11 mouse cellular contexts compared by ENCODE assay signal in genomic region chr5:139208871-139209684, GRCm38 (mm10). TPM values are rescaled to one million over a fixed set of nuclear protein-coding genes. Genes with fewer than 3 reads are reported as not detected.
A peak's percentile ranks its signal among the peaks of the same experiment; 100 is the strongest.
DNase-seq lines count a peak whose midpoint lies in the region; ATAC-seq and TF ChIP-seq lines count a peak whose summit lies in the region.
"Had no signal": no experiment of that assay in that cellular context is flagged by ENCODE, and none has a peak within 500 bp of the region (broad histone marks: within the 10 kb centered on the region; RNA-seq: fewer than 3 reads in every experiment).

No protein-coding gene starts in this region.

- peak overlapping the region; percentile 44 for H3K4me2 ChIP-seq in myocyte (ENCODE audit: low read depth)
- H3K4me2 ChIP-seq in hindbrain, embryonic 13.5 days, result no peak overlapping the region
- H3K4me2 ChIP-seq: forebrain, embryonic 15.5 days; neural tube, embryonic 15.5 days had no signal

- H3K27me3 ChIP-seq in testis, adult 2 months (ENCODE audit: control insufficient read depth, insufficient read depth, low read length), result no peaks in the 10 kb centered on the region
- H3K27me3 ChIP-seq in myocyte (ENCODE audit: control insufficient read depth, insufficient read depth, insufficient read length), result no peaks in the 10 kb centered on the region
- H3K27me3 ChIP-seq in hindbrain, embryonic 13.5 days, result no peaks in the 10 kb centered on the region
- H3K27me3 ChIP-seq: forebrain, embryonic 15.5 days; neural tube, embryonic 15.5 days had no signal

- no peak for DNase-seq in gastrocnemius, adult 2 months
- no peak for DNase-seq in gastrocnemius, postnatal 10 days
- no peak for DNase-seq in testis, postnatal 14 days (ENCODE audit: low spot score)
- DNase-seq in layer of hippocampus, adult 9-11 months, result no peak
- DNase-seq: lung, postnatal 14 days had no signal

- H3K79me2 ChIP-seq in myocyte (ENCODE audit: control insufficient read depth, insufficient read depth), result peaks cover 92% of the 10 kb centered on the region

- 93% methylated on average over 10 of the region's 10 CpGs for WGBS in hindbrain, embryonic 13.5 days

- no peak overlapping the region for H3ac ChIP-seq in myocyte (ENCODE audit: control insufficient read depth, insufficient read length)

- TF ChIP-seq POLR2A in testis, adult 2 months (IDR thresholded peaks at IDR 0.05; ENCODE audit: control insufficient read depth, low read depth, low read length), result no peak
- no peak for TF ChIP-seq POLR2A in cortical plate, adult 2 months (IDR thresholded peaks at IDR 0.05; ENCODE audit: extremely low read depth, insufficient read depth, low read length)
- no peak for TF ChIP-seq POLR2A in myocyte (IDR thresholded peaks at IDR 0.05; ENCODE audit: insufficient read length, low read depth)

- no peak overlapping the region for H3K27ac ChIP-seq in gastrocnemius, adult 2 months
- no peak overlapping the region for H3K27ac ChIP-seq in testis, adult 2 months (ENCODE audit: control insufficient read depth, insufficient read depth, low read depth, low read length)
- no peak overlapping the region for H3K27ac ChIP-seq in cortical plate, adult 2 months (ENCODE audit: insufficient read depth, low read length)
- no peak overlapping the region for H3K27ac ChIP-seq in hindbrain, embryonic 13.5 days
- H3K27ac ChIP-seq: forebrain, embryonic 15.5 days; neural tube, embryonic 15.5 days had no signal

- H3K4me1 ChIP-seq in testis, adult 2 months (ENCODE audit: control insufficient read depth, insufficient read depth, low read length), result peaks cover 2% of the 10 kb centered on the region; the same call in 1 of the 2 replicates
- H3K4me1 ChIP-seq in cortical plate, adult 2 months (ENCODE audit: control insufficient read depth, insufficient read depth, low read length), result peaks cover 8% of the 10 kb centered on the region
- peaks cover 24% of the 10 kb centered on the region for H3K4me1 ChIP-seq in hindbrain, embryonic 13.5 days (replicated peaks)

- TF ChIP-seq CTCF in gastrocnemius, adult 2 months (IDR thresholded peaks at IDR 0.05), result peak; percentile 36
- TF ChIP-seq CTCF in testis, adult 2 months (IDR thresholded peaks at IDR 0.05; ENCODE audit: control insufficient read depth, insufficient read depth, insufficient replicate concordance, low read depth, low read length), result peak; percentile 35; the same call in 1 of the 2 replicates
- TF ChIP-seq CTCF in cortical plate, adult 2 months (IDR thresholded peaks at IDR 0.05; ENCODE audit: extremely low read depth, insufficient read depth, low read length), result peak; percentile 25

- H3K9ac ChIP-seq in hindbrain, embryonic 13.5 days, result no peak overlapping the region
- H3K9ac ChIP-seq: forebrain, embryonic 15.5 days; neural tube, embryonic 15.5 days had no signal

- peaks cover 3% of the 10 kb centered on the region for H3K36me3 ChIP-seq in testis, adult 2 months (ENCODE audit: control insufficient read depth, insufficient read depth, low read length)
- peaks cover 16% of the 10 kb centered on the region for H3K36me3 ChIP-seq in myocyte (ENCODE audit: control insufficient read depth, insufficient read depth)
- peaks cover 26% of the 10 kb centered on the region for H3K36me3 ChIP-seq in hindbrain, embryonic 13.5 days
- H3K36me3 ChIP-seq: forebrain, embryonic 15.5 days had no signal

- ATAC-seq in hindbrain, embryonic 13.5 days (ENCODE audit: low FRiP score), result no peak
- ATAC-seq: forebrain, embryonic 15.5 days had no signal

- intact Hi-C loops in gastrocnemius, adult 2 months (cut with DNase I), result no loop called here

- no peaks in the 10 kb centered on the region for H3K9me3 ChIP-seq in hindbrain, embryonic 13.5 days
- H3K9me3 ChIP-seq: forebrain, embryonic 15.5 days; neural tube, embryonic 15.5 days had no signal

- no peak overlapping the region for H3K4me3 ChIP-seq in gastrocnemius, adult 2 months
- no peak overlapping the region for H3K4me3 ChIP-seq in testis, adult 2 months (ENCODE audit: control insufficient read depth, low read depth, low read length)
- H3K4me3 ChIP-seq in cortical plate, adult 2 months (ENCODE audit: insufficient read depth, low read length), result no peak overlapping the region
- H3K4me3 ChIP-seq in myocyte, result no peak overlapping the region
- no peak overlapping the region for H3K4me3 ChIP-seq in hindbrain, embryonic 13.5 days
- H3K4me3 ChIP-seq: forebrain, embryonic 15.5 days; neural tube, embryonic 15.5 days had no signal

TF ChIP-seq in myocyte, 11 proteins besides CTCF, POLR2A, EP300 and RAD21:
- TF ChIP-seq POLR2AphosphoS2 (IDR thresholded peaks at IDR 0.05; ENCODE audit: insufficient read length, low read depth) (no peak), MAX (IDR thresholded peaks at IDR 0.05; ENCODE audit: low read depth) (no peak), E2F4 (IDR thresholded peaks at IDR 0.05; ENCODE audit: insufficient read depth) (no peak), SRF (IDR thresholded peaks at IDR 0.05; ENCODE audit: control insufficient read depth, insufficient read length, low read depth) (no peak), USF1 (IDR thresholded peaks at IDR 0.05; ENCODE audit: low read depth) (no peak), TCF12 (IDR thresholded peaks at IDR 0.05; ENCODE audit: insufficient read depth, poor library complexity, severe bottlenecking) (no peak), TCF3 (IDR thresholded peaks at IDR 0.05; ENCODE audit: insufficient read length, low read depth) (no peak), MYOD1 (IDR thresholded peaks at IDR 0.05; ENCODE audit: control insufficient read depth in 1 of 3, insufficient read length in 2 of 3, low read depth in 2 of 3) (no peak), REST (IDR thresholded peaks at IDR 0.05; ENCODE audit: insufficient read depth, insufficient read length) (no peak)

RNA-seq across cellular contexts. Expression of gene Sun1, which starts 8.6 kb away (rescaled TPM):
- 10 to 100 TPM; 39.5 to 43.3 TPM for total RNA-seq in gastrocnemius, adult 2 months (2021)
- total RNA-seq in gastrocnemius, postnatal 10 days (2021), result 10 to 100 TPM; 42.7 to 52.4 TPM
- polyA plus RNA-seq in testis, adult 2 months (2012; rRNA removed), result 114 and 125 TPM in 2 replicates
- polyA plus RNA-seq in cortical plate, adult 2 months (2012; rRNA removed), result 115 and 128 TPM in 2 replicates
- polyA plus RNA-seq in myocyte (2012; fragmentation: generic; extraction: Trizol), result 65.5 TPM
- 43.6 and 44.7 TPM in 2 replicates for polyA plus RNA-seq in hindbrain, embryonic 13.5 days (2015; fragmentation: Nextera tagmentation; extraction: Ambion mirVana)

RNA-seq across cellular contexts. Expression of gene Get4, which starts 43.0 kb away (rescaled TPM):
- total RNA-seq in gastrocnemius, adult 2 months (2021), result 10 to 100 TPM; 30.6 to 31.1 TPM
- total RNA-seq in gastrocnemius, postnatal 10 days (2021), result 10 to 100 TPM; 48.4 to 55.6 TPM
- polyA plus RNA-seq in testis, adult 2 months (2012; rRNA removed), result 117 and 150 TPM in 2 replicates
- polyA plus RNA-seq in cortical plate, adult 2 months (2012; rRNA removed), result 82.6 and 89.5 TPM in 2 replicates
- polyA plus RNA-seq in myocyte (2012; fragmentation: generic; extraction: Trizol), result 106 TPM
- 113 TPM in 2 replicates for polyA plus RNA-seq in hindbrain, embryonic 13.5 days (2015; fragmentation: Nextera tagmentation; extraction: Ambion mirVana)

RNA-seq across cellular contexts. Expression of gene Dnaaf5, which starts 59.1 kb away (rescaled TPM):
- total RNA-seq in gastrocnemius, adult 2 months (2021), result 10 to 100 TPM; 14.1 to 16.7 TPM
- total RNA-seq in gastrocnemius, postnatal 10 days (2021), result 10 to 100 TPM in 1 of 2 experiments, 1 to 10 TPM in 1; 9.0 to 10.1 TPM
- 35.5 and 40.4 TPM in 2 replicates for polyA plus RNA-seq in testis, adult 2 months (2012; rRNA removed)
- 5.8 and 6.7 TPM in 2 replicates for polyA plus RNA-seq in cortical plate, adult 2 months (2012; rRNA removed)
- polyA plus RNA-seq in myocyte (2012; fragmentation: generic; extraction: Trizol), result 26.3 TPM
- 3.1 and 3.7 TPM in 2 replicates for polyA plus RNA-seq in hindbrain, embryonic 13.5 days (2015; fragmentation: Nextera tagmentation; extraction: Ambion mirVana)

RNA-seq across cellular contexts. Expression of gene Prkar1b, which starts 59.3 kb away (rescaled TPM):
- 1 to 10 TPM in 1 of 2 experiments, under 1 TPM in 1; 0.59 to 1.4 TPM for total RNA-seq in gastrocnemius, adult 2 months (2021)
- 1 to 10 TPM; 3.2 to 4.3 TPM for total RNA-seq in gastrocnemius, postnatal 10 days (2021)
- polyA plus RNA-seq in testis, adult 2 months (2012; rRNA removed), result 5.4 and 6.9 TPM in 2 replicates
- 862 and 899 TPM in 2 replicates for polyA plus RNA-seq in cortical plate, adult 2 months (2012; rRNA removed)
- polyA plus RNA-seq in myocyte (2012; fragmentation: generic; extraction: Trizol), result 1.3 TPM
- polyA plus RNA-seq in hindbrain, embryonic 13.5 days (2015; fragmentation: Nextera tagmentation; extraction: Ambion mirVana), result 179 and 194 TPM in 2 replicates
